Mouse (Mus musculus): ENCODE measurements around the gene Ptpre.

DNA sequence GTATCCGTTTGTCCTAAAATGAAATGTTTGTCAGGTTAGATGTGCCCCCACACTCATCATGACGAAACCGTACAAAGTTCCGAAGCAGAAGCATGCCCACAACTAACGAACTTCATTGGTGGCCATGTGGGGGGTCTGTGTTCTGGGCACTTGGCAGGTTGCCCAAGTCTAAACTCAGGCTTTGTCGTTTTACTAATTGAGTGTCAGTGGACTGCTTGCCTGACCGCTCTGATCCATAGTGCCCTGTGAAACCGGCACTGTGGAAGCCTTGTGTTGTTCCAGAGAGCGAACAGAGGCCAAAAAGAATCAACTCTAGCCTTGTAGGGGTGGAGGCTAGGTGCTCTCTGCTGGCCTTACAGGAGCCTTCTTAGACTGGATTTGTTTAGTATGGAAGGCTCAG is 91.7 kb downstream of the Ptpre start:
- TF ChIP-seq CTCF (conservative IDR thresholded peaks at IDR 0.05; ENCODE audit: low read length) (no peak), NANOG (IDR thresholded peaks at IDR 0.05; ENCODE audit: borderline replicate concordance, low read length) (no peak)

All from E14TG2a.4 (cell line).